Mouse (Mus musculus) cerebellum, adult 11 months (tissue): ENCODE measurements around the gene Marc1.

Experiments
- DNase-seq: peaks from one replicate; pipeline ENCODE4 v3.0.0; 2022

Marc1 gene

DNA sequence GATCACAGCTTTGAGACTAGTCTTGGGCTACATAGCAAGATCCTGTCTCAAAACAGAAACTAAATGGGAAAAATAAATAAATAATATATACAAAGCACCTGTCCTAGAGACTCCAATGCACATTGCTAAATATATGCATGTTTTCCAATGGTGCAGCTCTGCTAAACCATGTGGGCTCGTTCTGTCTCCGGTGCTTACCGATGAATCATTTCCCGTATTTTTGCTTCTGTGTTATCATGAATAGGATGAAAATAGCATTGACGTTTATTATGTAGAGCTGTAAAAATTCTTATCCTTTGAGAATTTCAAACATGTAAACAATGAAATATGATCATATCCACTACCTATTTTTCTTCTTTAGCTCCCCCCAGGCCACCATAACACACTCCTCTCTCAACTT lies 58.4 kb downstream of the Marc1 start:
- DNase-seq, result no peak

DNA sequence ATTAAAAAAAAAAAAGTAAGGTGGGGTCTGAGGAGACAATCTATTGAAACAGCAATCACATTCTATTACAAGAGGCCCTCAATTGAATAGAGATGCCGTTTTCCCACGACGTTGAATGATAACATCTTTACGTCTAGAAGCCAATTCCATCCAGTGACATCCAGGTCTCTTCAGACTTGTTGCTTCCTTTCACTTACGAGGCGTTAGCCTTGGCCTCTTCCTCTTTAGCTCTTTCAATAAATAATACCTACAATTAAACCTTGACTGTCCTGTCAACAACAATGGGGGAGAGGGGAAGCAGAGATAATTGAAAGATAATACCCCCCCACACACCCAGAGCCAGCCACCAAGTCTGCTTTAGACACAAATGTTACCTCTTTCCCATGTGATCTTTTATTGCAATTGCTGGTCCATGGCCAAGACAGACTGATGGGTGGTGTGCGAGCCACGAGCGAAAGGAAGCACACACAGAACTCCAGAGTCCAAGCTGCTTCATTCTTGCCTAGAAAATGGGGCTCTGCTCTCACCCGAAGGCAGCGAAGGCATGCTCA lies 60.9 kb downstream of the Marc1 start:
- no peak for DNase-seq

DNA sequence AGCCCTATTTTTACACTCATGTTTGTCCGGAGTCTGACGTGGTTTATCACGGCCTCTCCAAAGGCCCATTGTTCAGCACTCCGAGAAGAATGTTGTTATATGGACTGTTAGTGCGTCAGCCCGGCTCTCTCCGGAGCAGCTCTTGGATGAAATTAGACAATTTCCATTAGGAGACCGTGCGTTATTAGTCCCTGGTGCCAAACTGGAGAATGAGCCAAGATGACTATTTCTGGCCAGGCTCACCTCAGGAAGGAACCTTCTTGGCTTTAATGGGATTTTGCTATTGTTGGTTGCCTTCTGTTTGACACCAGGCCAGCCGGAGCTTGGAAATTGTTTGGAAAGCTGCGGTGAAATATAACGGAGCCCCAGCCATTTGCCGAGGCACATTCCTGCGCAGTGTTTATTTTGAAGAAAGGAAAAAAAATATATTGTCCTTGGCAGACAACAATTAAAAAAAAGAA lies 62.4 kb downstream of the Marc1 start:
- DNase-seq, result no peak

DNA sequence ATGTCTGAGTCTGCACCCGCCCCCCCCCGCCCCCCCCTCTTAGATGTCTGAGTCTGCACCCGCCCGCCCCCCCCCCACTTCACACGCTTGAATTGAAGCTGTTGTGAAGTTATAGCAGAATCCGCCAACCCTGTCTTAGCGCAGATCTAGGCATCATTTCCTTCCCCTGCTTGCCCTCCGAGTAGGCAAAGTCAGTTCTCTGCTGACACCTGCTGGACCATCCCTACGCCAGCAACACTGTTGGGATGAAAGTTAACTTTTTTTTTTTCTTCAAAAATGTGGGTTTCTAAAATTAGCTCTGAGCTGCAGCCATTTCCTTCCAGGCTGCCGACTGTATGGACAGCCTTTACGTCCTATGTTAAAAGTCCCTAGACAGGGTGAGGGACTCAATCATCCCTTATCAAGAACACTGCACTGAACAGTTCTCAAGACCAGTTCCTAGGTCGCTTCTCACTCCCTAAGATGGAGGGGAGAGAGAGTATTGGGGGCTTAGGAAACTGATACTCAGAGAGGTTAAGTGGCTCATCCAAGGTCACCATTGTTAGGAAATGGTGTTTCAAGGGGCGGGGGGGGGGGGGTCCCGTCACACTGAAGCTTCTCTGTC lies 73.1 kb downstream of the Marc1 start:
- no peak for DNase-seq

DNA sequence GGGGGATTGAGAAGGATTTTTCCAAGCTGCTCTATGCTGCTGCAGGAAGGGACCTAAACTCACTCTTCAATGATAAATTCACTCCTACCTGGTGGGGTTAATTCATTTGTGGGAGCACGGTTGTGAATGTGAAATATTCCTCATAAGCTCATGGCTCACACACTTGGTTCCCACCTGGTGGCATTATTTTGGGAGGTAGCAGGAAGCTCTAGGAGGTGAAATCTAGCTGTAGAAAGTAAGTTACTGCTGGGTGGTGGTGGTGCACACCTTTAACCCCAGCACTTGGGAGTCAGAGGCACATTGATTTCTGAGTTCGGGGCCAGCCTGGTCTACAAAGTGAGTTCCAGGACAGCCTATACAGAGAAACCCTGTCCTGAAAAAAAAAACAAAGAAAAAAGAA lies 73.9 kb downstream of the Marc1 start:
- DNase-seq, result no peak
